Mouse (Mus musculus): ENCODE measurements at regions not wholly inside any gene's neighbourhood (a gene's known extent, or its start where the extent isn't known, plus 50 kb on each side); places are given as distances from the start of the nearest gene placed in this dataset.

DNA sequence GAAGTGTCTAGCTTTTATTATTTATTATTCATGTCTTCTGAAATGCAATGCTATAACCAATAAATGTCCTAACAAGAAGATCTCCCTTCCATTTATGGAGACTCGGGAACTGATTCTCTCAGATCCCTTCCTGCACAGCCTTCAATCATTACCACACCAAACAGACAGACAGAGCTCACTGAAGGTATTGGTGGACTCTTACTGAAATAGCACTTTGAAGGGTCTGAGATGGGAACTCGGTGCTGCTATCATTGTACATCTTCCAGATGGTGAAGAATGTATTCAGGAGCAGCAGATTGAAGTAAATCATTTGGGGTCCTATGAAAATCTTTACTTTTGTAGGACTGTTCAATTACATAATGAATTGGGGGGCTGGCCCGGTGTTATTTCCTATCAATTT, 183.6 kb downstream of the Moxd1 start:
- TF ChIP-seq POLR2A (IDR thresholded peaks at IDR 0.05; ENCODE audit: borderline replicate concordance, extremely low read depth, low read depth, low read length) (no peak), CTCF (IDR thresholded peaks at IDR 0.05; ENCODE audit: insufficient read depth, low read length) (no peak)
